Comparison of ENCODE assay signal across 8 mouse cellular contexts in genomic region chr3:59401856-59402255, GRCm38 (mm10). TPM values are rescaled to one million over a fixed set of nuclear protein-coding genes. Genes with fewer than 3 reads are reported as not detected.
DNase-seq lines count a peak whose midpoint lies in the region; ATAC-seq lines count a peak whose summit lies in the region.

No protein-coding gene starts in this region.

- no peak overlapping the region for H3K4me2 ChIP-seq in heart, embryonic 12.5 days

- no peaks in the 10 kb centered on the region for H3K4me1 ChIP-seq in heart, embryonic 12.5 days (replicated peaks)

- no peak for ATAC-seq in heart, embryonic 12.5 days (ENCODE audit: insufficient number of reproducible peaks, low FRiP score)
- ATAC-seq in cerebellum, adult (ENCODE audit: insufficient number of reproducible peaks, low FRiP score, low TSS enrichment): peak; percentile 96

- peak; percentile 83 to 90 for DNase-seq in heart, adult 18-20 months
- DNase-seq in heart, adult 9 months (ENCODE audit: low spot score in 2 of 2): peak; percentile 87 to 88
- peak; percentile 56 to 70 for DNase-seq in lung, adult 18-20 months
- DNase-seq in layer of hippocampus, postnatal 36 days: no peak
- no peak for DNase-seq in left cerebral cortex, adult 18-20 months (ENCODE audit: low spot score in 2 of 2)
- no peak for DNase-seq in right cerebral cortex, postnatal 25 days

- H3K9me3 ChIP-seq in heart, embryonic 12.5 days (replicated peaks): no peaks in the 10 kb centered on the region

- H3K27me3 ChIP-seq in heart, embryonic 12.5 days (replicated peaks): no peaks in the 10 kb centered on the region

- 69% methylated on average over 5 of the region's 5 CpGs for WGBS in heart, embryonic 12.5 days

- H3K9ac ChIP-seq in heart, embryonic 12.5 days: no peak overlapping the region

- no peak overlapping the region for H3K4me3 ChIP-seq in heart, embryonic 12.5 days

- H3K36me3 ChIP-seq in heart, embryonic 12.5 days: no peaks in the 10 kb centered on the region

- no peak overlapping the region for H3K27ac ChIP-seq in heart, embryonic 12.5 days (ENCODE audit: poor library complexity, severe bottlenecking)

RNA-seq across cellular contexts. Expression of gene Igsf10, which starts 57.7 kb away (rescaled TPM):
- 1 to 10 TPM; 2.0 to 2.4 TPM for total RNA-seq in heart, adult 18-20 months (2021)
- 2.1 and 2.4 TPM in 2 replicates for polyA plus RNA-seq in heart, embryonic 12.5 days (2016; fragmentation: Nextera tagmentation; extraction: Ambion mirVana)
- total RNA-seq in layer of hippocampus, postnatal 36 days (2021): 1 to 10 TPM; 1.4 to 1.5 TPM
- 1 to 10 TPM; 1.6 to 2.3 TPM for total RNA-seq in left cerebral cortex, adult 18-20 months (2021)

Comparison
In these comparisons a context has a peak if more than half of its experiments do, and no peak if none do; other contexts are left out.
1. DNase-seq: peak in heart, adult 18-20 months (2 of 2), heart, adult 9 months (2 of 2) and lung, adult 18-20 months (2 of 2); none in layer of hippocampus, postnatal 36 days (0 of 2), left cerebral cortex, adult 18-20 months (0 of 2) and right cerebral cortex, postnatal 25 days (single experiment).